Mouse (Mus musculus): ENCODE results near the gene Lcn2. TPM values are rescaled to one million over a fixed set of nuclear protein-coding genes. Genes with fewer than 3 reads are reported as not detected.

The Lcn2 gene
- 1.1 and 8.6 TPM in 2 replicates for polyA plus RNA-seq (2012; rRNA removed)

DNA sequence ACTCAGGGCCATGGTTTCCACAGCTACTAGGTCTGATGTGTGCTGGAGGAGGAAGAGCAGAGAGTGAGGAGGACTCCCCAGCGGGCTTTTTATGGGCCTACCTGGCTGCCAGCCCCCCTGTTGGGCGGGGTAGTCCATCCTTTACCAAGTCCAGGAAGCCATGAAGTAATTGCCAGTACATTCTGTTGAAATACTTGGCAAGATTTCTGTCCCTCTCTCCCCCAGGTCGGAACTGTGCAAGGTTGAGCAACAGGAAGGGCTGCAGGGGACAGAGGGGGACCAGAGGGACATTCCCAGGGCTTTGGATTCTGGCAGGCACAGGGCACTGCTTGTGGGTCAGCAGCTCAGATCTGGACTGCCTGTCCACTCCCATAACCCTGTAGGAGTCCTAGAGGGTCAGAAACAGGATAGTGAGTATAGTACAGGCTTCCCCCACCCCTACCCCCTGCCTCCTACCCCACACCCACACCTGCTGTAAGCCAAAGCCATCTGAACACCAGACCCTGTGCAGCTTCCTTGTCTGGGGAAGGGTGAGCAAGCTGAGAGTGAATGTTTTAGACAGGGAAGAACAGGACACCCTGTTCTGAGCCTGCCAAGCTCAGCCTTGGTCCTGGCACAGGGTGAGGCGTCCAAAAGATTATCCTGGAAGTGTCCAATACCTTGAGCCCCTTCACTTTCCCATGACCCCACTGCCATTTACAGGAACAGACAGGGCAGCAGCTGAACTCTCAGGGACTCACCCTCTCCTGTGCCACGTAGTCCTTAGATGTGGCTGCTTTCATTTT, at the start of gene Lcn2:
Gene Lcn2 (minus strand): TSS at position 547 of the 785 bp plus-strand sequence.

DNA sequence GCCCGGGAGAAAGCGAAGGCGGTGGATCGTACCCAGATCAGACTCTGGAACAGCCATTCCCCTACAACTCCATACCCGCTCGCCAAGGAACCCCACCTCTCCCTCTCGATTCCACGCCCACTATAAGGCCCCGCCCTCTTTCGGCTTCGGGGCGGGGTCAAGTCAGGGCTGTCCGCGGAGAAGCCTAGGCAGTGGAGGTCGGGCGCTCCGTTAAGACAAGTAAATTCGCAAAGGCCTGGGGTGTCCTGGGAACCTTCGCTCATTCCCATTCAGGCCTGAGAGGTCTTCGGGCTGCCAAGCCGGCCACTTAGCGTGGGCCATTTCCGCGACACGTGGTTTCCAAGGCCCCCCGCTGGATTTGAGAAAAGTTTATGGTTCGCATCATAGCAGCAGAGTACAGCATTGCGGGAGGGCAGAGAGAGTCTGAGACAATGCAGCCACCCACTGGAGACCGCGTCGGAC, 7.5 kb upstream of the Lcn2 start, which contains the start of gene Ptges2:
Gene Ptges2 (plus strand): TSS at position 413 of the 462 bp plus-strand sequence.

DNA sequence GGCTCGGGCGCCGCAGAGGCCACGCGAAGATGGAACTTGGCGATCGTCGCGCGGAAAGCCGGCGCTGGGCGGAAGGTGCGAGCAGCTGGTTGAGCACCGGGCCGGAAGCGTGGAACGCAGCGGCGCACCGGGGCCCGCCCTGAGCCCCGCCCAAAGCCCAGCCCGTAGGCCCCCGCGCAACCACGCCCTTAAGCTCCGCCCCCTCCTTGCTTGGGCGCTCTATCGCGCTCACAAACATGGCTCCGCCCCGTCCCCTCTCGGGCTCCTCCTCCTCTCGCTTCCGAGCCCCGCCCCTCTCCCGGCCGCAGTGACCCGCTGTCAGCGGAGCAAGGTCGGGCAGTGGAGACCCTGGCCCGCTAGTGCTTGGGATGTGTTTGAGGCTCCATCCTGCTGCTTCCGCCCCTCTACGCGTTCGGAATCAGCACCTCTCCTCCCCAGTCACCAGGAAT, 6.3 kb downstream of the Lcn2 start, which contains the start of gene 1110008P14Rik:
Gene 1110008P14Rik (minus strand): TSS at position 164 of the 449 bp plus-strand sequence.

DNA sequence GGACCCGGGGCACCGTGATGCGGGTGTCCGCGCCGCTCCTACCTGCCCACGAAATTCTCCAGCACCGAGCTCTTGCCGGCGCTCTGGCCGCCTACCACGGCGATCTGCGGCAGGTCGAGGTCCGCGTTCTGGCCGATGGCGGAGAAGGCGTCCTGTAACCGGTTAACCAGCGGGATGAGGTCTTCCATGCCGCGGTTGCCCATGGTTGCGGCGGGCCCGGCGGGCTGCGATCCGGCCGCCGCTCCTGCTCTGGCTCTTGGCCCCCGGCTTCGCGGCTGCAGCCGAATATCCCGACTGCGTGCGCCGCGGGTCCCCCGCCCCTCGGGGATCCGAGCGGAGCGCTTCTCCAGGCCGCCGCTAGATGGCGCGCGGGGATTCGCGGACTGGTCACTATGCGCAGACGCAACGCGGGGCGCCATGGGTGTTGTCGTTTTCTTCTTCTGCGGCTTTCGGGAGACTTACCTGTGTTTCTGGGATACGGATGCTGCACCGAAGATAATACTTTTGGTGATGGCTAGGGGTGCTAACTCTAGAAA, 35.0 kb downstream of the Lcn2 start, which contains the start of gene Dnm1:
Gene Dnm1 (minus strand): TSS at position 332 of the 536 bp plus-strand sequence.

DNA sequence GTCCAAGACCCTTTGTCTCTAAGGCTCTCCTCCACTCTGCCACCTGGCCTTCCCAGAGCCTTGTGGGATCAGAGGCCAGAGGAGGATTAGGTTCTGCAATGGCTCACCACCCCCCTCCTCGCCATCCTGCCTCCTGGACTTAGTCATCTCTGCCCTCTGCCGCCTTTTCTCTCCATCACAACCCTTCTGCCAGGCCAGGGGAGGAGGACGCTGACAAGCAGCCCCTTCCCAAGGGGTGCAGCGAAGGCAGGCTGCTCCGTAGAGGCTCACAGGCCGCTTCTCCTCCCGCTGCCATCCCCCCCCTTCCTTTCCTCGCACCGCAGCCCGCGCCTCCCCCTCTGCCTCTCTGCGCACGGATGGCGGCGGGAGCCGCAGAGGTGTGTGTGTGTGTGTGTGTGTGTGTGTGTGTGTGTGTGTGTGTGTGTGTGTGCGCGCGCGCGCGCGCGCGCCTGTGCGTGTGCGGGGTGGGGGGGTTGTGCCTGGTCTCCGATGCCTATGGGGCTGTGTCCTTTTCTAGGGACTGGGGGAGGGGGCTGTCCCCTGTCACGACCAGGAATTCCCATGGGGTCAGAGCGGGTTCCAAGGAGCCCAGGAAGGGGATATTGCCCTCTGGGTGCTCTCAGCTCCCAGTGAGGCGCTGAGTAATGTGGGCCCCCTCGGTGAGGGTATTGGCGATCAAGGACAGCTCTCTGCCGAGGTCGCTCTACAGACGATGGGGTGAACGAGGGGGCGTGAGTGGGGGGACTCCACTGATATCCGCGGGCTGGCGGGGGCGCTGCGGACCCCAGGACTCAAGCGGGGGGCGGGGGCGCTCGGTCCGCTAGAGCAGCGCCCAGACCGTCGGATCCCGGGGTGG, 35.7 kb downstream of the Lcn2 start, which contains the start of gene Ciz1:
Gene Ciz1 (plus strand): TSS at position 177 of the 856 bp plus-strand sequence.

Other genes with a start within 250 kb of the Lcn2 start
- 89.9 and 106 TPM in 2 replicates for gene Prrc2b, start 237.2 kb downstream of the Lcn2 start, polyA plus RNA-seq (2012; rRNA removed)
- 41.6 and 44.2 TPM in 2 replicates for gene Pomt1, start 151.7 kb downstream of the Lcn2 start, polyA plus RNA-seq (2012; rRNA removed)
- 87.1 and 89.2 TPM in 2 replicates for gene Uck1, start 128.1 kb downstream of the Lcn2 start, polyA plus RNA-seq (2012; rRNA removed)
- gene Golga2, start 100.9 kb downstream of the Lcn2 start, polyA plus RNA-seq (2012; rRNA removed), result 50.6 and 56.9 TPM in 2 replicates
- 314 and 343 TPM in 2 replicates for gene Swi5, start 100.2 kb downstream of the Lcn2 start, polyA plus RNA-seq (2012; rRNA removed)
- gene Ciz1, start 35.9 kb downstream of the Lcn2 start, polyA plus RNA-seq (2012; rRNA removed), result 165 and 172 TPM in 2 replicates
- 257 and 347 TPM in 2 replicates for gene Dnm1, start 34.9 kb downstream of the Lcn2 start, polyA plus RNA-seq (2012; rRNA removed)
- 126 and 145 TPM in 2 replicates for gene 1110008P14Rik, start 6.3 kb downstream of the Lcn2 start, polyA plus RNA-seq (2012; rRNA removed)
- gene Ptges2, start 7.6 kb upstream of the Lcn2 start, polyA plus RNA-seq (2012; rRNA removed), result 58.8 and 61.3 TPM in 2 replicates
- 4.0 and 4.4 TPM in 2 replicates for gene Naif1, start 62.2 kb upstream of the Lcn2 start, polyA plus RNA-seq (2012; rRNA removed)
- gene Slc25a25, start 63.2 kb upstream of the Lcn2 start, polyA plus RNA-seq (2012; rRNA removed), result 41.8 and 42.3 TPM in 2 replicates
- gene Fam102a, start 147.1 kb upstream of the Lcn2 start, polyA plus RNA-seq (2012; rRNA removed), result 7.5 and 8.2 TPM in 2 replicates
- gene Dpm2, start 182.6 kb upstream of the Lcn2 start, polyA plus RNA-seq (2012; rRNA removed), result 172 and 187 TPM in 2 replicates
- gene Pip5kl1, start 186.5 kb upstream of the Lcn2 start, polyA plus RNA-seq (2012; rRNA removed), result 24.2 and 24.6 TPM in 2 replicates
- gene 9430097D07Rik, start 187.4 kb upstream of the Lcn2 start, polyA plus RNA-seq (2012; rRNA removed), result 0.31 and 0.35 TPM in 2 replicates
- 29.4 and 30.7 TPM in 2 replicates for gene St6galnac4, start 198.8 kb upstream of the Lcn2 start, polyA plus RNA-seq (2012; rRNA removed)
- 30.7 and 32.0 TPM in 2 replicates for gene St6galnac6, start 211.5 kb upstream of the Lcn2 start, polyA plus RNA-seq (2012; rRNA removed)
- gene Ak1, start 233.5 kb upstream of the Lcn2 start, polyA plus RNA-seq (2012; rRNA removed), result 53.9 and 56.7 TPM in 2 replicates